Mouse (Mus musculus): ENCODE measurements around the gene Pdhb. TPM values are rescaled to one million over a fixed set of nuclear protein-coding genes. Genes with fewer than 3 reads are reported as not detected.
A peak's percentile ranks its signal among the peaks of the same experiment; 100 is the strongest.

Pdhb gene
- polyA plus RNA-seq, 1 experiment from 2014 or later: 178 TPM

DNA sequence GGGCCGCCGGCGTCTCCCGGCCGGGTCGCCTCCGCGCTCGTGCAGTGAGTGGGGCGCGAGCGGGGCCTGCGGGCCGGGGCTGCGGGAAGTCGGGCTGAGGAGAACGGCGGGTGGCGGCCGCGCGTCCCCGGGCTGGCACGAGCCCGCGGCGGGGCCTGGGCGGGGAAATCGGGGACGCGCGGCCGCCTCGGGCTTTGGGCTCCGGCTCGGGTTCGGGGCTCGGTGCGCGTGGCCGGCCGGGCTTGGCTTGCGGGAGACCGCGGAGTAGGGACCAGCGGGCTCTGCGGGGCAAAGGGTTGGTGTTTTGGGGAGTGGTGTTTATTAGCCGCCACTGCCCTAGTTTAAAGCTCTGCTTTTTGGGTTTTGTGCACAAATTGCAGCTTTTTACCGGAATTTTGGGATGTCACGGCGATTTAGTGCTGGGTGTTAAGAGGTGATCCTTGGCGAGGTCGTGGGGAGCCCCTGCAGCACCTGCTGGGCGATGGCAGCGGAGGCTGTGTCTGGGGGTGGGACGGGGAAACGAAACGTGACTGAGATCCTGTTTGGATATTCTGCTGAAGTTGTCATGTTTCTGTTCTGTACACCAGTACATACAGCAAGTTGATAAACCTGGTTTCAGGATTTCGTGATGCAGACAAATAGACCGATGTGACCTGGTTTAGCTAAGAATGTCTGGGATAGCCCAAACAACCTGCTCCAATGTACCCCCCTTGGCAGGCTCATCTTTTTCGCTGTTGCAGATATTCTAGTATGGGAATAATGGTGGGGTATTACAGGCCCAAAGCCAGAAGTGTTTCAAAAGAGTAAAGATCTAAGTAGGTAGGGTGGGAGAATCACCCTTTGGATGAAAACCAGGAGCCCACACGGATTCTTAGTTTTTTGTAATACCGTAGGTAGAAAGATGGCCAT, 41.7 kb upstream of the Pdhb start:
- WGBS: 2% methylated on average over 44 of the region's 63 CpGs
- H3K4me2 ChIP-seq (ENCODE audit: low read depth, low read length): peak overlapping the region; percentile 93
- H3K36me3 ChIP-seq (ENCODE audit: control insufficient read depth, insufficient read depth, low read length): no peaks in the 10 kb centered on the region
- H3K4me1 ChIP-seq (replicated peaks; ENCODE audit: control insufficient read depth, insufficient read depth, low read length): peaks cover 16% of the 10 kb centered on the region
- peak overlapping the region; percentile 94 for H3K27ac ChIP-seq (ENCODE audit: low read length)
- H3K4me3 ChIP-seq (ENCODE audit: low read length): peak overlapping the region; percentile 63
- H3K9ac ChIP-seq (ENCODE audit: low read length): peak overlapping the region; percentile 90
- ATAC-seq (ENCODE audit: low read depth): peak; percentile 82
- H3K27me3 ChIP-seq (ENCODE audit: control insufficient read depth, insufficient read depth, low read depth, low read length): no peaks in the 10 kb centered on the region
- H3K9me3 ChIP-seq (ENCODE audit: control insufficient read depth, low read length): no peaks in the 10 kb centered on the region

DNA sequence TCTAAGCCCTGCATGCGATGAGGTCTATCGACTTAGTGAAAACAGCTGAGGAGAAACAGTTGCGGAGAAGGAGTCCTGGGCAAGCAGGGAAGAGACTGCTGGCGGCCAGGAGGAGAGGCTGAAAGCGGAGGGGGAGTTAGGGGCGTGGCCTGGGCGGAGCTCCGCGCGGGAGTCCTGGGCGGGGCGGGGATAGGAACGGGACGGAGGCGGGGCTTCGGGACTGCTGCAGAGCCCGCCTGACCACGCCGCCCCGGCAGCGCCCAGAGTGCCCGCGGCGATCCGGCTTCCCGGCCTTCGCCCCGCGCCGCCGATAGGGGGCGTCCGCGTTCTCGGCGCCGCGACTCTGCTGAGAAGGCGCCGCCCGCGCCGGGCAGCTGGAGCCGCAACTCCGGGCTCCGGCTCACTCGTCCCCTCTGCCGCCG, 41.0 kb upstream of the Pdhb start, which contains the start of gene Kctd6:
TSS of gene Kctd6 (plus strand) at position 338 of the 422 bp plus-strand sequence.
- H3K27ac ChIP-seq (ENCODE audit: low read length): peak within 1 kb of the TSS; percentile 94
- H3K9ac ChIP-seq (ENCODE audit: low read length): peak within 1 kb of the TSS; percentile 90
- no peaks in the 10 kb centered on the region for H3K27me3 ChIP-seq (ENCODE audit: control insufficient read depth, insufficient read depth, low read depth, low read length)
- no peaks in the 10 kb centered on the region for H3K36me3 ChIP-seq (ENCODE audit: control insufficient read depth, insufficient read depth, low read length)
- 0% methylated on average over 13 of the region's 49 CpGs for WGBS
- peak within 1 kb of the TSS; percentile 93 for H3K4me2 ChIP-seq (ENCODE audit: low read depth, low read length)
- H3K9me3 ChIP-seq (ENCODE audit: control insufficient read depth, low read length): no peaks in the 10 kb centered on the region
- peaks cover 16% of the 10 kb centered on the region for H3K4me1 ChIP-seq (replicated peaks; ENCODE audit: control insufficient read depth, insufficient read depth, low read length)
- peak; percentile 99 for ATAC-seq (ENCODE audit: low read depth)
- peak within 1 kb of the TSS; percentile 63 for H3K4me3 ChIP-seq (ENCODE audit: low read length)

DNA sequence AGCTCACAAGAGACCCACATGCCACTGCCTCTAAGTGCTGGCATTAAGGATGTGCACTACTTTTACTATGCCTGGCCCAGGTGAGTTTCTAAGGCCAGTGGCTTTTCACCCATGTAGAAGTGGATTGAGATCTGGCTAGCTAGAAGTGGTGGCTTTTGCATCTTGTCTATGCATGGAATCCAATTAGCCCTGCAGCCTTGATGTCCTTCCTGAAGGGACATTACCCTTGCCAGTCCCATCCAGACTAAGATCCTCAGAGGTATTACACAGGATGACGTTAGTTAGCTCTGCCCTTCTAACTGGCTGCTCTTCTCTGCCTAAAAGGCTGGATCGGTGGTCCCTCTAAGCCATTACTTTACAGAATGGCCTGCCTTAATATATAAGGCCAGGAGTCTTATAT, 40.2 kb upstream of the Pdhb start:
- WGBS: 73% methylated on average over 2 of the region's 2 CpGs
- no peak for ATAC-seq (ENCODE audit: low read depth)

DNA sequence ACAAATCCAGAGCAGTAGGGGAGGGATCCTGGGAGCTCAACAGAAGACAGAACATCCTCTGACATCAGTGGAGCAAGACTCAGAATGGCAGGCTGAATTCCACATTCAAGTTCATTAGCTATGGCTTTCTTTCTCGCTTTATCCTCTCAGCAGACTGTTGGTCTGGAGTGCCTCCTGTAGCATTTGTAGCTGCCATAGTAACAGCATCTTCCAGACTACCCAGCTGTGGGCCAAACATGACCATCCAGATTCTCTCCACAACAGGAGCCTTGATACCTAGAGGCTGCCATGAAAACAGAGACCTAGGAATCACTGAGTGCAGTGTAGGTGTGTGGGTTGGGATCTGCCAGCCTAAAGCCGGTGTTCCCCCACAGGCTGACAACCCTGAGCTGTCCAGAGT, 37.1 kb upstream of the Pdhb start:
- Histone ChIP-seq H3K27me3 (ENCODE audit: control insufficient read depth, insufficient read depth, low read depth, low read length) (no peaks in the 10 kb centered on the region), H3K9me3 (ENCODE audit: control insufficient read depth, low read length) (no peaks in the 10 kb centered on the region), H3K4me1 (replicated peaks; ENCODE audit: control insufficient read depth, insufficient read depth, low read length) (peaks cover 2% of the 10 kb centered on the region), H3K4me2 (ENCODE audit: low read depth, low read length) (no peak overlapping the region), H3K36me3 (ENCODE audit: control insufficient read depth, insufficient read depth, low read length) (no peaks in the 10 kb centered on the region), H3K9ac (ENCODE audit: low read length) (no peak overlapping the region), H3K27ac (ENCODE audit: low read length) (no peak overlapping the region), H3K4me3 (ENCODE audit: low read length) (no peak overlapping the region)
- no peak for ATAC-seq (ENCODE audit: low read depth)
- 88% methylated on average over 2 of the region's 2 CpGs for WGBS

More for the DNA sequence above, 40.2 kb upstream of the Pdhb start:
- H3K4me3 ChIP-seq (ENCODE audit: low read length): no peak overlapping the region
- H3K27ac ChIP-seq (ENCODE audit: low read length): no peak overlapping the region
- H3K9me3 ChIP-seq (ENCODE audit: control insufficient read depth, low read length): no peaks in the 10 kb centered on the region
- peaks cover 16% of the 10 kb centered on the region for H3K4me1 ChIP-seq (replicated peaks; ENCODE audit: control insufficient read depth, insufficient read depth, low read length)
- H3K9ac ChIP-seq (ENCODE audit: low read length): no peak overlapping the region
- H3K36me3 ChIP-seq (ENCODE audit: control insufficient read depth, insufficient read depth, low read length): no peaks in the 10 kb centered on the region
- no peaks in the 10 kb centered on the region for H3K27me3 ChIP-seq (ENCODE audit: control insufficient read depth, insufficient read depth, low read depth, low read length)
- H3K4me2 ChIP-seq (ENCODE audit: low read depth, low read length): no peak overlapping the region

DNA sequence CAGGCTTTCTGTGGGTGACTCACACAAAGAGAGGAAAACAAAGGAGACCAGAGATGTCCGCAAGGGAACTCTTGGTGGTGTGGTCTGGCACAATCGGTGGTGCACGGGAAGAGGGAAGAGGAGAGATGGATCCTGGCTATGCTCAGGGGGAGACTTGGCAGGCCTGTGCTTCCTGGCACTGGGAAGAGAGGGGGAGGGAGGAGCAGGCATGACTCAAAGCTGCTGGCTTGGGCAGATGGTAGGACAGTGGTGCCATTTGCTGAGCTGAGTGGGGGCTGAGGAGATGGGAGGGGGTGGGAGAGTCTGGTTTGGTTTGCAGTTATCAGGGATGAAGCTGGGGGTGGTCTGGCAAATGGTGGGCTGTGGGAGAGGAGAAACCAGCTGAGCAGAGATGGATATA, 36.1 kb upstream of the Pdhb start:
- Histone ChIP-seq H3K4me2 (ENCODE audit: low read depth, low read length) (no peak overlapping the region), H3K9ac (ENCODE audit: low read length) (no peak overlapping the region), H3K9me3 (ENCODE audit: control insufficient read depth, low read length) (no peaks in the 10 kb centered on the region), H3K4me1 (replicated peaks; ENCODE audit: control insufficient read depth, insufficient read depth, low read length) (no peaks in the 10 kb centered on the region), H3K27ac (ENCODE audit: low read length) (no peak overlapping the region), H3K4me3 (ENCODE audit: low read length) (no peak overlapping the region), H3K36me3 (ENCODE audit: control insufficient read depth, insufficient read depth, low read length) (no peaks in the 10 kb centered on the region), H3K27me3 (ENCODE audit: control insufficient read depth, insufficient read depth, low read depth, low read length) (no peaks in the 10 kb centered on the region)
- no peak for ATAC-seq (ENCODE audit: low read depth)
- 73% methylated on average over 3 of the region's 3 CpGs for WGBS

DNA sequence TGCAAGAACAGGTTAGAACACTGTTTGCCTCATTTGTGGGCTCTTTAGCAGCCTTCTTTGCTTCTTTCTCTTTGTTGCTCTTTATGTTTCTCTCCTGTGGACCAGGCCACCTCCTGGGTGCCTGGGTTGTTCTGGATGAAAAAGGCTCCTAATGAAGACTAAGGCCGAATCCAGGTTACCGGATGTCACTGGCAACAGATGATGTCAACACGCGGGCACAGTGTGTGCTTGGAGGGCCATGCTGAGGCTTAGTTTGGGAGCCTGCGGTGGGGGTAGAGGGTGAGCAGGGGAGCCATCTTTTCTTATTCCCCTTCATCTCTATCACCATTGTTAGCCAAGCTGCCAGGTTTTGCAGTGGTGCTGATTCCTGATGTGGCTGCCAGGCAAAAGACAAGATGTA, 34.7 kb upstream of the Pdhb start:
- Histone ChIP-seq H3K4me1 (replicated peaks; ENCODE audit: control insufficient read depth, insufficient read depth, low read length) (no peaks in the 10 kb centered on the region), H3K27ac (ENCODE audit: low read length) (no peak overlapping the region), H3K9ac (ENCODE audit: low read length) (no peak overlapping the region), H3K27me3 (ENCODE audit: control insufficient read depth, insufficient read depth, low read depth, low read length) (no peaks in the 10 kb centered on the region), H3K4me2 (ENCODE audit: low read depth, low read length) (no peak overlapping the region), H3K4me3 (ENCODE audit: low read length) (no peak overlapping the region), H3K36me3 (ENCODE audit: control insufficient read depth, insufficient read depth, low read length) (no peaks in the 10 kb centered on the region), H3K9me3 (ENCODE audit: control insufficient read depth, low read length) (no peaks in the 10 kb centered on the region)
- ATAC-seq (ENCODE audit: low read depth): no peak
- 84% methylated on average over 5 of the region's 5 CpGs for WGBS

DNA sequence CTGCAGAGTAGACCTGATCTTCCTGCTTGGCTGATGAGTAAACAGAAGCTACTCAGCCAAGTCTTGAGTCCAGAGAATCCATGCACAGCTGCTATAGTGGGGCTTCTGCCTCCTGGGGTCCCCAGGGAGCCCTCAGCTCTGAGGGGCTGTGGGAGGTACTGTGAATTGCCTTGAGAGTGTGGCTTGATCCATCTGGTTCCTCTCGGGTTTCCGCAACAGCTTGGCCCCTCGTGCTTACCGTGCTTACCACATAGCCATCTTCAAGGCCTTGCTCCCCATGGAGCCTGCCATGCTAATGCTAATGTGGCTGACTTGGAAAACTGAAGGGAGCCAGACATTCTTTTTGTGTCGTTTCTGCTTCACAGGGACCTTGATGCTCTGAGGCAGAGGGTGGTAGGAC, 34.3 kb upstream of the Pdhb start:
- 43% methylated on average over 5 of the region's 5 CpGs for WGBS
- Histone ChIP-seq H3K4me2 (ENCODE audit: low read depth, low read length) (no peak overlapping the region), H3K36me3 (ENCODE audit: control insufficient read depth, insufficient read depth, low read length) (no peaks in the 10 kb centered on the region), H3K27me3 (ENCODE audit: control insufficient read depth, insufficient read depth, low read depth, low read length) (no peaks in the 10 kb centered on the region), H3K9ac (ENCODE audit: low read length) (no peak overlapping the region), H3K4me1 (replicated peaks; ENCODE audit: control insufficient read depth, insufficient read depth, low read length) (no peaks in the 10 kb centered on the region), H3K9me3 (ENCODE audit: control insufficient read depth, low read length) (no peaks in the 10 kb centered on the region), H3K27ac (ENCODE audit: low read length) (no peak overlapping the region), H3K4me3 (ENCODE audit: low read length) (no peak overlapping the region)
- ATAC-seq (ENCODE audit: low read depth): no peak

DNA sequence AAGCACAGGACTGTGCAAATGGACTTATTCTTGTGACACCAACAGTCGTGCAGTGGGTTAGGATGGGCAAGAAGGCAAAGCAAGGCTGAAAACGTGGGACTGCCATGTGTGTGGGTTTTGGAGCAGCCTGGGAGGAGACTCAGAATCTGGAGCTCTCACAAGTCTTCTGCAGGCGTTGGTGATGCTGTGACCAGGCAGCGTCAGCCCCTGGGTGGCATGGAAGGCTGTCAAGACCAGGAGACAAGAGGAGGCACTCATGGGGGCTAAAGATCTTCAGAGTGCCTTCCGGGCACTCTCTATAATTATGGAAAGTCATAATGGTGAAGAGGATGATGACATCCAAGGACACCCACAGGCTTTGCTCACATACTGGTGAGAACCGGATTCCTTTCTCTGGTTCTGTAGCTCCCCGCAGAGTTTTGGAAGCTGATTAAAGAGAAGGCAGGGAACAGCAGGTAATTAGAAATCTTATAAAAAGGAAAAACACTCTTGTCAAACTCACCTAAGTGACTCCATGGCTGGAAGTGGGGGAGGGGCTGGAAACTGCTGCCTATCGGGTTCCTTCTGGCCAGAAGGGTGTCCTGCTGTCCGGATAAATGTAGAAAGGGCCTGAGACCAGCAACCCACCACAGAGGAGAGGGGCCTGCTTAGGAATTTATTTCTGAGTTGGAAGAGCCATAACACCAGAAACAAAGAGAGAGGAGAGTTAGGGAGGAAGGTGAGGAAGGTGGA, 33.5 kb upstream of the Pdhb start:
- Histone ChIP-seq H3K36me3 (ENCODE audit: control insufficient read depth, insufficient read depth, low read length) (no peaks in the 10 kb centered on the region), H3K4me3 (ENCODE audit: low read length) (no peak overlapping the region), H3K9me3 (ENCODE audit: control insufficient read depth, low read length) (no peaks in the 10 kb centered on the region), H3K4me1 (replicated peaks; ENCODE audit: control insufficient read depth, insufficient read depth, low read length) (no peaks in the 10 kb centered on the region), H3K4me2 (ENCODE audit: low read depth, low read length) (no peak overlapping the region), H3K9ac (ENCODE audit: low read length) (no peak overlapping the region), H3K27me3 (ENCODE audit: control insufficient read depth, insufficient read depth, low read depth, low read length) (no peaks in the 10 kb centered on the region), H3K27ac (ENCODE audit: low read length) (no peak overlapping the region)
- WGBS: 48% methylated on average over 9 of the region's 9 CpGs
- ATAC-seq (ENCODE audit: low read depth): no peak

DNA sequence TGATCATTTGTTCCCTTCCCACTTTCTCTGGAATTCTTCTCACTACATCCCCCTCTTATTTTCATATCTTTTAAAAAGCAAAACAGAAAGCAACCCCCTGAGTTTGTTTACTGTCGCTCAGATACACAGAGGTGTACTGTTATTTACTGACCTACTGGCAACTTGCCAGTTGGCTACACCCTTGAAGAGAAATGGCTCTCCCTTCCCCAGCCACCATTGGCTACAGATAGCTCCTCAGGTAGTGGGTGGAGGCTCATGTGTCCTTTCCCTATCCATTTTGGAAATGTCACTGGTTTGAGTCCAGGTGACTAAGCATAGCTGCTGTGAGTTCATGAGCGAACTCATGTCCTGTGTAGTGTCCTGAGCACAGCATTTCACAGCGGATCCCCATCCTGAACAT, 28.9 kb upstream of the Pdhb start:
- Histone ChIP-seq H3K4me1 (replicated peaks; ENCODE audit: control insufficient read depth, insufficient read depth, low read length) (no peaks in the 10 kb centered on the region), H3K27ac (ENCODE audit: low read length) (no peak overlapping the region), H3K4me3 (ENCODE audit: low read length) (no peak overlapping the region), H3K9me3 (ENCODE audit: control insufficient read depth, low read length) (no peaks in the 10 kb centered on the region), H3K36me3 (ENCODE audit: control insufficient read depth, insufficient read depth, low read length) (no peaks in the 10 kb centered on the region), H3K9ac (ENCODE audit: low read length) (no peak overlapping the region), H3K4me2 (ENCODE audit: low read depth, low read length) (no peak overlapping the region), H3K27me3 (ENCODE audit: control insufficient read depth, insufficient read depth, low read depth, low read length) (no peaks in the 10 kb centered on the region)
- no peak for ATAC-seq (ENCODE audit: low read depth)
- 73% methylated on average over 3 of the region's 3 CpGs for WGBS
